Mouse (Mus musculus) lung, embryonic 14.5 days (tissue): ENCODE measurements at regions not wholly inside any gene's neighbourhood (a gene's known extent, or its start where the extent isn't known, plus 50 kb on each side); places are given as distances from the start of the nearest gene placed in this dataset.

Source experiments
- ATAC-seq: fragments of 200-750 bp; cut with Nextera tagmentation; 2 replicates; pipeline ENCODE4 v1.8.0; 2017; ENCODE audit warnings: mild to moderate bottlenecking, moderate TSS enrichment, moderate library complexity; ENCODE audit not compliant: insufficient read depth
- DNase-seq: peaks from one replicate; pipeline ENCODE4 v3.0.0-alpha.2; 2015
- H3K27ac ChIP-seq: fragments of 300-500 bp; sonication (generic); 2 replicates; pipeline ENCODE4 v1.5.1; 2014; ENCODE audit warnings: low read depth, mild to moderate bottlenecking, moderate library complexity
- H3K27me3 ChIP-seq: fragments of 300-500 bp; sonication (generic); 2 replicates; pipeline ENCODE4 v1.6.1; 2014; ENCODE audit warnings: low read length, control low read depth; ENCODE audit not compliant: insufficient read depth
- H3K36me3 ChIP-seq: fragments of 300-500 bp; sonication (generic); 2 replicates; pipeline ENCODE4 v1.6.1; 2014; ENCODE audit warnings: control low read depth; ENCODE audit not compliant: insufficient read depth
- H3K4me1 ChIP-seq: fragments of 300-500 bp; sonication (generic); 2 replicates; pipeline ENCODE4 v1.6.1; 2014; ENCODE audit warnings: antibody characterized with exemption, control low read depth; ENCODE audit not compliant: insufficient read depth
- H3K4me2 ChIP-seq: fragments of 300-500 bp; sonication (generic); 2 replicates; pipeline ENCODE4 v1.6.1; 2014; ENCODE audit warnings: mild to moderate bottlenecking
- H3K4me3 ChIP-seq: fragments of 300-500 bp; sonication (generic); 2 replicates; pipeline ENCODE4 v1.5.1; 2014; ENCODE audit warnings: low read depth, low read length
- H3K9ac ChIP-seq: fragments of 300-500 bp; sonication (generic); 2 replicates; pipeline ENCODE4 v1.6.1; 2014
- H3K9me3 ChIP-seq: fragments of 300-500 bp; sonication (generic); 2 replicates; pipeline ENCODE4 v1.6.1; 2016; ENCODE audit warnings: low read depth, low read length, control low read depth
- CTCF ChIP-seq: IDR thresholded peaks from 2 replicates; pipeline ENCODE4 v1.5.1; 2016; ENCODE audit warnings: antibody characterized with exemption, low read depth
- WGBS: fragments of 180-500 bp; shearing (Covaris S2); extraction: QIAGEN DNeasy Blood & Tissue Kit; methylation state at CpG from one replicate; pipeline ENCODE4 v1.1.7; 2014; 5-methylcytosine and 5-hydroxymethylcytosine counted together

DNA sequence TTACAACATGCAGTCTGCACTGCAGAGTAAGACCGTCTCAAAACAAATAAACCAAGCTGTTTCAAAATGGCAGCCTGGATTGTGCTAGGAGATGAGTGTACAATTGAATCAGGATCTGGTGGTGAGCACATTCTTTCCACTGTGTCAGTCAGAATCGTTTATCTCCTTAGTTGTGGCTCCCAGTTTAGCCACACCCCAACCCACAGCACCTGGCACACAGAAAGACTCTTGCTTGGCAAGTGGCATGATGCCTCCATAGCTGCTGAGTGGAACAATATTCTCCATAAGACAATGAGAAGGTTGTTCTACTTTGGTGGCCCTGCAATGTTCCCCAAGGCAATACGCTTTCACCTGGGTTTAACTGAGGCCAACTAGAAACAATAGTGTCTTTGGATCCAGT, 616.6 kb downstream of the Insc start:
- no peak for DNase-seq
- no peak for TF ChIP-seq CTCF
- no peak overlapping the region for H3K4me2 ChIP-seq
- no peaks in the 10 kb centered on the region for H3K4me1 ChIP-seq
- no peaks in the 10 kb centered on the region for H3K9me3 ChIP-seq
- no peak overlapping the region for H3K27ac ChIP-seq
- no peak for ATAC-seq
- no peaks in the 10 kb centered on the region for H3K27me3 ChIP-seq
- H3K4me3 ChIP-seq, result no peak overlapping the region
- no peak overlapping the region for H3K9ac ChIP-seq
- 69% methylated on average over 3 of the region's 3 CpGs for WGBS
- H3K36me3 ChIP-seq, result no peaks in the 10 kb centered on the region

DNA sequence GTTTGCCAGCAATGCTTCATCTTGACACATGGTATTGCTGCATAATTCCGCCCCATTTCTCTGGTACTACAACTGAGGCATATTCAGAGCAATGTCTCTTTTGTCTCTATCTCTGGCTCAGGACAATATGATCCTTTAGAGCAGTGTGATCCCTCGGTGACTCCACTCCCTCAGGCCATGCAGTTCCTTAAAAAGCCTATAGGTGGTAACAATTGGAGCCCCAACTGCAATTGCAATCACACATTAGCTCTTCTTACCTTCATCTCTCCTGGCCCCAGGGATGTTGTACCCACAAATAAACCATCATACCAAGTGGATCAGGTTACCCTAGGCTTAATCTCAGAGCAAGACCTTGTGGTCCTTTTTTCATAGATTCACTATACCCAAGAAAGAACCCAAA, 618.6 kb downstream of the Insc start:
- Histone ChIP-seq H3K4me2 (no peak overlapping the region), H3K36me3 (no peaks in the 10 kb centered on the region), H3K4me1 (no peaks in the 10 kb centered on the region), H3K27me3 (no peaks in the 10 kb centered on the region), H3K4me3 (no peak overlapping the region), H3K9ac (no peak overlapping the region), H3K9me3 (no peaks in the 10 kb centered on the region), H3K27ac (no peak overlapping the region)
- 79% methylated on average over 2 of the region's 2 CpGs for WGBS
- DNase-seq (no peak), ATAC-seq (no peak)
- peak; percentile 30; the same call in 1 of the 2 replicates for TF ChIP-seq CTCF

DNA sequence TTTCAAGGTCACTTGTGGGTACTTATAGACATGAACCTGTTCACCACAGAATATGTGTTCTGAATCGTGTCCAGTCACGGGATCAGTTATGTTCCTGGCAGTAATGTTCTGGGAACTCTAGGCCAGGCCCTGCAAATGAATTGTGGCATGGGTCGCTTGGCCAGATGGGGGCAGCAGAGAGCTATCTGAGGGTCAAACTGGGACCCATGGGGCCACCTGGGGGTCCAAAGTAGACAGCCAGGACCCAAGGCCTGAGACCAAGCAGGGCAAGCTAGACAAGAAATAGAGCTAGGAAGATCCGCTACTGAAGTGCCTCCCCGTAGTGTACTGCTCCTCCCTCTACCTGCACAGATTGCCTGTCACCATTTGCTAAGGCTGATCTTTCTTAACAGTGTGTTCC, 623.4 kb downstream of the Insc start:
- TF ChIP-seq CTCF, result peak; percentile 84
- Histone ChIP-seq H3K4me3 (no peak overlapping the region), H3K27me3 (no peaks in the 10 kb centered on the region), H3K27ac (no peak overlapping the region), H3K9ac (no peak overlapping the region), H3K4me2 (no peak overlapping the region), H3K4me1 (no peaks in the 10 kb centered on the region), H3K9me3 (no peaks in the 10 kb centered on the region), H3K36me3 (no peaks in the 10 kb centered on the region)
- DNase-seq (peak; percentile 80), ATAC-seq (peak; percentile 54; the same call in 1 of the 2 replicates)
- WGBS, result 40% methylated on average over 5 of the region's 5 CpGs

DNA sequence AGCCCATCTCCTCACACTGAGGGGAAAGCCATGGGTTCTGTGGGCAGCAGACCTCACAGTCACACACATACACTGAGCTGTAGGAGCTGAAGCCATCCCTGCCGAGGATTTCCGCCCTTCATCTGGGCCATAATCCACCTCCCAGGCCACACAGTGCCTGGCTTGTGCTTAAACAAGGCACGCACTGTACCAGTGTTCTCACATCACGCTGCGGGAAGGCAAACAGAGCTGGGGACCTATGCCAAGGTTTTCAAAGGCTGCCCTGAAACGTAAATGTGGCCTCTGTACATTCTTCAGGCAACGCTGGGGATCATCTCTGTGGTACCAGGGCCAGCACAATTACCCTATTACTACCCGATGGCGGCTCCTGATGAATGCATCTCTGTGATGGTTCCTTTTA, 627.6 kb downstream of the Insc start:
- ATAC-seq (peak; percentile 47), DNase-seq (peak; percentile 59)
- 55% methylated on average over 9 of the region's 9 CpGs for WGBS

DNA sequence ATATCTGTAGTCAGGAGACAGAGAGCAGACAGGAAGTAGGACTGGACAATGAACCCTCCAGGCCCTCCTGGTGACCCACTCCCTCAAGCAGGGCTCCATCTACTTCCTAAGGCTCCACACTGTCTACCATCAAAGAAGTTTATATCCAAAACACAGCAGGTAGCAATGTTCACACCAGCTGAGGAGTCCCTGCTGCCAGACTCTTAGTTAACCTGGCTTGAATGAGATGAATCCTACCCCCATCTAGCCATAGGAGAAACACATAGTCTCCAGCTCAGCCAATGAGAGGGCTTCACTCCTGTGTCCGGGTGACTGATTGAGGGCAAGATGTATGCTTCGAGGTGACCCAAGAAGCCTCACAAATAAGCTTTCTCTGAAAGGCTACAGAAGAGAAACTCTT, 629.4 kb downstream of the Insc start:
- Histone ChIP-seq H3K4me3 (no peak overlapping the region), H3K9me3 (no peaks in the 10 kb centered on the region), H3K27me3 (no peaks in the 10 kb centered on the region), H3K4me1 (no peaks in the 10 kb centered on the region), H3K9ac (no peak overlapping the region), H3K4me2 (no peak overlapping the region), H3K36me3 (no peaks in the 10 kb centered on the region), H3K27ac (no peak overlapping the region)
- ATAC-seq, result no peak
- TF ChIP-seq CTCF, result no peak
- 31% methylated on average over 2 of the region's 2 CpGs for WGBS
- DNase-seq, result no peak

More for the DNA sequence above, 627.6 kb downstream of the Insc start:
- 0 out of 2 replicates have a peak overlapping the region, but pooled peaks have one; percentile 22 for H3K27ac ChIP-seq
- no peaks in the 10 kb centered on the region for H3K4me1 ChIP-seq
- H3K9me3 ChIP-seq, result no peaks in the 10 kb centered on the region
- no peak for TF ChIP-seq CTCF
- H3K27me3 ChIP-seq, result no peaks in the 10 kb centered on the region
- no peak overlapping the region for H3K9ac ChIP-seq
- no peaks in the 10 kb centered on the region for H3K36me3 ChIP-seq
- H3K4me3 ChIP-seq, result no peak overlapping the region
- no peak overlapping the region for H3K4me2 ChIP-seq

DNA sequence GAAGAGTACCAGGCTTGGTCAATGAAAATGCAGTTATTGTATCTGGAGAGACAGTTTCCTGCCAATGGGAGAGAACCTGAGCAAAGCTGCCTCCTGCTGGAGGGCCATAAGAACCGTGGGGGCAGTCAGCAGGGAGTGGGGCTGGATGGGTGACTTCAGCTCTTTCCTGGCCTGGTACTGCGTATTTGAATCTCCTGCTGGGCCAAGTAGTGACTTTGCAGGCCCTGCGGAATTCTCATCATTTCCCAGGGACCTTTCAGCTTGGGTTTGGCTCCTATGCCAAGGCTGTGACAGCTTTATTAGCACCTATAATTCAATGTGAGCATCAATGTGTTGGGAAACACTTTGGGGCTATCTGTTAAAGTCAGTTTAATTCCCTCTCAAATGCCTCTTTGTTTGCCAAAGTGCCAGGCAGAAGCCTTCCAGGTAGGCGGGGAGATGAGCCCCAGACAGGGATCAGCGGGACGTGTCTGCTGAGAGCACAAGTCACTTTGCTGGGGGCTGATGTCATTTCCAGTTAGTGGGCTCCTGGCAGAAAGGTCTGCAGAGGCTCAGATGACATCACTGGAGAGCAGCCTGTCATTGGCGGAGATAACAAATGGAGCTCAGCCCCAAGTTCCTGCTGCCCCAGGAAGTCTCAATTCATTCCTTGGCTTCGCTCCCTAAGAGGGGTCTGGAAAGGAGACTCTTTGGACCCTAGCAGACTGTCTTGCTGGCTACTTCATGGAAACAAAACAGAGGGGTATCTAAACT, 630.5 kb downstream of the Insc start:
- H3K36me3 ChIP-seq, result no peaks in the 10 kb centered on the region
- H3K9me3 ChIP-seq, result no peaks in the 10 kb centered on the region
- H3K4me2 ChIP-seq, result no peak overlapping the region
- ATAC-seq (peak; percentile 26; the same call in 1 of the 2 replicates), DNase-seq (peak; percentile 45)
- H3K9ac ChIP-seq, result no peak overlapping the region
- 0 out of 2 replicates have a peak, but pooled peaks have one; percentile 9 for TF ChIP-seq CTCF
- no peaks in the 10 kb centered on the region for H3K27me3 ChIP-seq
- H3K27ac ChIP-seq, result no peak overlapping the region
- WGBS, result 59% methylated on average over 8 of the region's 8 CpGs
- H3K4me3 ChIP-seq, result no peak overlapping the region
- H3K4me1 ChIP-seq, result peaks cover 3% of the 10 kb centered on the region; the same call in 1 of the 2 replicates

DNA sequence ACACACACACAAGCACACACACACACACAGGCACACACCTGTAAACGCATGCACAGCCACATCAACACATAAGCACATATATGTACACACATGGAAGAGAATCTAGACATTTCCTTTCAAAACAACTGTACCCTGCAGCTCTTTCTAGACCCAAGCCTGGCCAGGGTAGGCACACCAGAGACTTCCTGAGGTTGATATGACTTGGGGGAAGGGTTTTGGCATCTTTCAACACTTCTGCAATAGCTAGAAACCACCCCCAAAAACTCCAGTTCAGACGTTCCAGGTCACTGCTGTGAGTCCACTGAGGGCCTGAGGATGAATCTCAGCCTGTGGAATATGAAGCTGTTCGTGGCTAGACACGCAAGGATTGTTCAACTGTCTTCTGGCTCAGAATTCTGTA, 632.6 kb downstream of the Insc start:
- Histone ChIP-seq H3K27me3 (no peaks in the 10 kb centered on the region), H3K4me2 (no peak overlapping the region), H3K4me3 (no peak overlapping the region), H3K36me3 (no peaks in the 10 kb centered on the region), H3K27ac (no peak overlapping the region), H3K9me3 (no peaks in the 10 kb centered on the region), H3K4me1 (peaks cover 14% of the 10 kb centered on the region), H3K9ac (no peak overlapping the region)
- TF ChIP-seq CTCF, result no peak
- WGBS, result 78% methylated on average over 4 of the region's 4 CpGs
- no peak for ATAC-seq
- no peak for DNase-seq
